Mouse (Mus musculus) kidney, embryonic 16.5 days (tissue): Measurements from ENCODE around the gene Pias4. TPM values are rescaled to one million over a fixed set of nuclear protein-coding genes. Genes with fewer than 3 reads are reported as not detected.
"Not testable (repeated sequence)": the region's sequence is repeated elsewhere in the genome, so short reads cannot be mapped to it uniquely, and the experiment has no call there.

Experiments used
- ATAC-seq: fragments of 200-750 bp; cut with Nextera tagmentation; 2 replicates; pipeline ENCODE4 v1.8.0; 2017; ENCODE audit warnings: moderate TSS enrichment; ENCODE audit not compliant: low FRiP score, low TSS enrichment
- H3K27ac ChIP-seq: fragments of 300-500 bp; sonication (generic); 2 replicates; pipeline ENCODE4 v1.5.1; 2014; ENCODE audit warnings: low read length
- H3K27me3 ChIP-seq: fragments of 300-500 bp; sonication (generic); 2 replicates; pipeline ENCODE4 v1.6.1; 2014; ENCODE audit warnings: low read length, control low read depth, mixed read lengths; ENCODE audit not compliant: insufficient read depth
- H3K36me3 ChIP-seq: fragments of 300-500 bp; sonication (generic); 2 replicates; pipeline ENCODE4 v1.6.1; 2014; ENCODE audit warnings: low read length, control low read depth, mixed read lengths; ENCODE audit not compliant: insufficient read depth
- H3K4me1 ChIP-seq: fragments of 300-500 bp; sonication (generic); 2 replicates; pipeline ENCODE4 v1.6.1; 2014; ENCODE audit warnings: low read length, control low read depth, mixed read lengths; ENCODE audit not compliant: insufficient read depth
- H3K4me2 ChIP-seq: fragments of 300-500 bp; sonication (generic); replicated peaks from 2 replicates; pipeline ENCODE4 v1.6.1; 2014; ENCODE audit warnings: low read depth, low read length
- H3K4me3 ChIP-seq: fragments of 300-500 bp; sonication (generic); 2 replicates; pipeline ENCODE4 v1.5.1; 2014; ENCODE audit warnings: mild to moderate bottlenecking, low read length
- H3K9ac ChIP-seq: fragments of 300-500 bp; sonication (generic); replicated peaks from 2 replicates; pipeline ENCODE4 v1.6.1; 2014; ENCODE audit warnings: low read length
- H3K9me3 ChIP-seq: fragments of 300-500 bp; sonication (generic); 2 replicates; pipeline ENCODE4 v1.6.1; 2016; ENCODE audit warnings: low read length, control low read depth
- WGBS: fragments of 180-500 bp; shearing (Covaris S2); extraction: QIAGEN DNeasy Blood & Tissue Kit; methylation state at CpG from one replicate; pipeline ENCODE4 v1.1.7; 2014; 5-methylcytosine and 5-hydroxymethylcytosine counted together
- polyA plus RNA-seq: library from polyadenylated mRNA; unstranded; fragments of >200 nt; fragmentation: Nextera tagmentation; extraction: Ambion mirVana; gene quantifications from 2 replicates; pipeline ENCODE4 v1.2.1, GENCODE M21; 2015

The Pias4 gene
- polyA plus RNA-seq: 51.0 and 56.2 TPM in 2 replicates

DNA sequence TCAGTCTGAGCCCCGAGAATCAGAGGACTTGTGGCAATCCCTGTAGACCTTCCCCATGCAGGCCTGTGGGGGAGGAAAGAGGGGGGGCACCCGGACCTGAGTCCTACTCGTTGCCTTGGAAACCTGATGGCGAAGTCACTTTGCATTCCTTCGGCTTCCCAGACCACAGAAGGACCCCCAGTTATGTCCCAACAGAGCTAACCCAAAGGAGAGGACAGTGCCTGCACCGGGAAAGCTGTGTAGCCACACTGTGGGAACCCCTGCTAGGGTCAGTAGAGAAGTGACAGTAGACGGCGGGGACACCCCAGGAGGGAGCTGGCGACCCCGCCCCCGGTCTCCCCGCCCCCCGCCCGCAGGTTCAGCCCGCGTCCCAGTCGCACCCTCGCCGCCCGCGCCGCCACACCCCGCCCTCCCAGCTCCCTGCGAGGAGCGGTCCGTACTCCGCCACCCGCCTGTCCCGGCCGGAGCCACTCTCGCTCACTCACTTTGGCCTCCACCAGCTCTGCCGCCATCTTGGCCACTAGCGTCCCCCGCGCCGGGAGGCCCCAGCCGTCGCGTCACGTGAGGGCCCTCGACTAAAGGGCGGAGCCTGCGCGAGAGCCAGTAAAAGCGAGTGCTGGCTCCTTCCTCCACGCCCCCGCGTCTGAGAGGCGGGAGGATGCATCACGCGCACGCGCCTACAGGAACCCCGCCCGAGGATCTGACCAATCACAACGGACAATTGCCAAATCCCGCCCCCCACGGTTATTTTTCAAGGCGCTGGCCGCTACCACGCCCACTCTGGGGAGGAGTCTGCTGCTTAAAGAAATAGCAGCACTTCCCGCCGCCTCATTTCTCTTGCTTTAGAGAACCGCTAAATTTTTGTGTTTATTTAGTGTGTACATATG, at the start of gene Pias4:
Gene Pias4, minus strand, starts transcription at position 724 of the 887 bp plus-strand sequence.
- Histone ChIP-seq H3K4me1 (peaks cover 28% of the 10 kb centered on the region), H3K9ac (peak within 1 kb of the TSS; percentile 80), H3K4me3 (peak within 1 kb of the TSS; percentile 88), H3K36me3 (peaks cover 12% of the 10 kb centered on the region), H3K4me2 (peak within 1 kb of the TSS; percentile 61), H3K9me3 (no peaks in the 10 kb centered on the region), H3K27ac (peak within 1 kb of the TSS; percentile 89), H3K27me3 (no peaks in the 10 kb centered on the region)
- under 1% methylated on average over 60 of the region's 64 CpGs for whole genome bisulfite sequencing
- ATAC-seq: peak; percentile 85

DNA sequence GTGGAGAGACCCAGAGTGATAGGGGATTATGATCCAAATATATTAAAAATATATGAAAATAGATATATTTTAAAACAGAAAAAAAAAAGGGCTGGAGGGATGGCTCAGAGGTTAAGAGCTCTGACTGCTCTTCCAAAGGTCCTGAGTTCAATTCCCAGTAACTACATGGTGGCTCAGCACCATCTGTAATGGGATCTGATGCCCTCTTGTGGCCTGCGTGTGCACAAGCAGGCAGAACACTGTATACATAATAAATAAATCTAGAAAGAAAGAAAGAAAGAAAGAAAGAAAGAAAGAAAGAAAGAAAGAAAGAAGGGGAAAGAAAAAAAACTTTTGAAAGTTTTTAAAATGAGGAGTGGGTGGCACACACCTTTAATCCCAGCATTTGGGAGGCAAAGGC, 49.5 kb upstream of the Pias4 start:
- 19% methylated on average over 1 of the region's 1 CpGs for WGBS

DNA sequence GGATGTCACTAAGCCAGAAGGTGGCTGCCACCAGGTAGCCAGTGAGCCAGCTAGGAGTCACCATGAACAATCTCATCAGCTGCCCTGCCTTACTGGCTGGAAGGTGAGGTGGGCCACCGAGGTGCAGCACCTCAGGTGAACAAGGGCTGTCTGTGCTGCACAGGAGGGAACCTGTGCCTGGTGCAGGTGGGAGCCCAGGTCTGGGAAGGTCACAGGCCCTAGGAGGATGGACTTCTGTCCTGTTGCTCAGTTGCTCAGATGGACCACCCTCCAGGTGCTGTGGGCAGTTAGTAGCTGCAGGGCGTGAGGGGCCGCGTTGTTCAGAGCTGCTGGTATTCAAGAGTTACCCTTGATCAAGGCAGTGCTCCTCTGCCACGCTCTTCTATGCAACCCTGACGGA, 49.1 kb upstream of the Pias4 start:
- Histone ChIP-seq H3K9ac (no peak overlapping the region), H3K27me3 (peaks cover 7% of the 10 kb centered on the region; the same call in 1 of the 2 replicates), H3K4me3 (no peak overlapping the region), H3K4me2 (no peak overlapping the region), H3K9me3 (0 out of 2 replicates have a peak, but pooled peaks cover 5% of the 10 kb centered on the region), H3K27ac (no peak overlapping the region), H3K4me1 (no peaks in the 10 kb centered on the region), H3K36me3 (no peaks in the 10 kb centered on the region)
- WGBS: 88% methylated on average over 6 of the region's 6 CpGs
- no peak for ATAC-seq

More for the DNA sequence above, 49.5 kb upstream of the Pias4 start:
- H3K4me3 ChIP-seq, H3K9me3 ChIP-seq, ATAC-seq, H3K4me2 ChIP-seq, H3K36me3 ChIP-seq, H3K4me1 ChIP-seq, H3K9ac ChIP-seq, H3K27me3 ChIP-seq, H3K27ac ChIP-seq: not testable (repeated sequence)

DNA sequence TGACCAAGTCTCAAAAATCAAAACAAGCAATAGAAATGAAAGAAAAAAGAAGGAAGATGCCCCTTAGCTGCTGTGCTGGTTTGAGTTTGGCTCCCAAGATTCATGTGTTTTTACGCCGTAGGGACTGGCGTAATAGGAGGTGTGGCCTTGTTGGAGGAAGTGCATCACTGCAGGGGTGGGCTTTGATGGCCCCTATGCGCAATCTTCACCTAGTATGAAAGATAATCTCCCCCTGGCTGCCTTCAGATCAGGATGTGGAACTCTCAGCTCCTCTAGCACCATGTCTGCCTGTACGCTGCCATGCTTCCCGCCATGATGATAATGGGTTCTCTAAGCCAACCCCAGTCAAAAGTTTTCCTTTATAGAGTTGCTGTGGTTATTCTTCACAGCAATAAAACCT, 48.5 kb upstream of the Pias4 start:
- no peaks in the 10 kb centered on the region for H3K4me1 ChIP-seq
- WGBS: 84% methylated on average over 6 of the region's 6 CpGs
- H3K4me2 ChIP-seq: no peak overlapping the region
- H3K9ac ChIP-seq: no peak overlapping the region
- H3K27me3 ChIP-seq: peaks cover 7% of the 10 kb centered on the region; the same call in 1 of the 2 replicates
- H3K27ac ChIP-seq: no peak overlapping the region
- H3K4me3 ChIP-seq: no peak overlapping the region
- ATAC-seq: no peak
- no peaks in the 10 kb centered on the region for H3K36me3 ChIP-seq
- H3K9me3 ChIP-seq: 0 out of 2 replicates have a peak, but pooled peaks cover 5% of the 10 kb centered on the region

DNA sequence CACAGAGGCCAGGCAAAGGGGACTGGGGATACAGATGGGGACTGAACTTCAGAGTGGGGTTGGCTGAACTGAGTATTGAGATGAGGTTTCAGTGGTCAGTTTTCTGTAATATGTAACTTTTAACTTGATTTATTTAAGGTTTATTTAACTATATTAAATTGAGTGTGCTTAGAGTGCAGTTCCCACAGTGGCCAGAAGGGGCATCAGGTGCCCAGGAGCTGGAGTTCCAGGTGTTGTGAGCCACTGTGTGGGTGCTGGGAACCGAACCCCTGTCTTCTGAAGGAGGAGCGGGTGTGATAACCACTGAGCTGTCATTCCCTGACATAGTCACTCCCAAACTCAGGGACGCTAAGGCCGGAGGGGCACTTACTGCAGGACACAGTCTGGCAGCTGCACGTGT, 42.4 kb upstream of the Pias4 start:
- ATAC-seq: no peak
- Histone ChIP-seq H3K36me3 (no peaks in the 10 kb centered on the region), H3K4me2 (no peak overlapping the region), H3K27me3 (no peaks in the 10 kb centered on the region; the same call in 1 of the 2 replicates), H3K9ac (no peak overlapping the region), H3K4me1 (no peaks in the 10 kb centered on the region), H3K4me3 (no peak overlapping the region), H3K27ac (no peak overlapping the region), H3K9me3 (peaks cover 10% of the 10 kb centered on the region)
- 93% methylated on average over 5 of the region's 5 CpGs for WGBS

DNA sequence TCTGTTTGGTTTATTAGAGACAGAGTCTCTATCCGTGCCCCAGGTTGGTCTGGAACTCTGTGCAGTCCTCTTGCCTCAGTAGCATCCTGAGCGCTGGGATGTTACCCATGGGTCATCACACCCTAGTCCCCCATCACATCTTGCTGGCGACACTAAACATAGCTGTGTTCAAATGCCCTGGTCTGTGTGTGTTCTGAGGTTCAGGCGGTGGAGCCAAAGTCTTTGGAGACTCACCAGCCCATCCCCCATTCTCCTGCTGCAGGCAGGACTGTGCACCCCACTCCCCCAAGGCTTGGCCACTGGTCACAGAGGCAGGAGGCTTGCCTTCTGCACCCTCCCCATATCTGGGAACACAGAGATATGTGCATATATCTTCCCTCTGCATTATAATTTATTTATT, 36.4 kb upstream of the Pias4 start:
- ATAC-seq: no peak
- no peaks in the 10 kb centered on the region for H3K4me1 ChIP-seq
- no peaks in the 10 kb centered on the region for H3K9me3 ChIP-seq
- no peak overlapping the region for H3K4me3 ChIP-seq
- no peaks in the 10 kb centered on the region for H3K36me3 ChIP-seq
- WGBS: 77% methylated on average over 4 of the region's 4 CpGs
- H3K27me3 ChIP-seq: peaks cover 5% of the 10 kb centered on the region; the same call in 1 of the 2 replicates
- no peak overlapping the region for H3K4me2 ChIP-seq
- H3K9ac ChIP-seq: no peak overlapping the region
- H3K27ac ChIP-seq: no peak overlapping the region

DNA sequence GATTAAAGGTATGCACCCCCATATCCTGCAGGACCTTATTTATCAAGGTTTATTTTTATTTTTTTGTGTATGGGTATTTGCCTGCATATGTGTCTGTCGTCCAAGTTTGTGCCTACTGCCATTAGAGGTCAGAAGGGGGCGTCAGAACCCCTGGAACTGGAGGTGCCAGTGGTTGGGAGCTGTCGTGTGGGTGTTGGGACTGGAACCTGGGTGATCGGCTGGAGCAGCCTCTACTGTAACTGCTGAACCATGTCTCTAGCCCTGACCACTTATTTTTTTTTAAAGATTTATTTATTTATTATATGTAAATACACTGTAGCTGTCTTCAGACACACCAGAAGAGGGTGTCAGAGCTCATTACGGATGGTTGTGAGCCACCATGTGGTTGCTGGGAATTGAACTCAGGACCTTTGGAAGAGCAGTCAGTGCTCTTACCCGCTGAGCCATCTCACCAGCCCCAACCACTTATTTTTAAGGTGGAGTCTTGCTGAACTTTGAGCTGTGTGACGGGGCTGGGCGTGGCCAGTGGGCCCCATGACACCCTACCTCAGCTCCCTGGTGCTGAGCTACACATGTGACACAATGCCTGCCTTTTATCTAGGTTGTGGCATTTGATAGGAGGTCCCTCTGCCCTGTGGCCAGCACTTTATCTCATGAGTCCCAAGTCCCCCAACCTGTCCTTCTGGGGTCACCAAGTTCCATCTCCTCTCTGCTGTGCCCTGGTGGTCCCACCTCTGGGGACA, 35.4 kb upstream of the Pias4 start:
- Histone ChIP-seq H3K4me1 (no peaks in the 10 kb centered on the region), H3K9ac (no peak overlapping the region), H3K27me3 (peaks cover 5% of the 10 kb centered on the region; the same call in 1 of the 2 replicates), H3K4me2 (no peak overlapping the region), H3K36me3 (no peaks in the 10 kb centered on the region), H3K27ac (no peak overlapping the region), H3K9me3 (no peaks in the 10 kb centered on the region), H3K4me3 (no peak overlapping the region)
- ATAC-seq: no peak
- WGBS: 68% methylated on average over 8 of the region's 8 CpGs

DNA sequence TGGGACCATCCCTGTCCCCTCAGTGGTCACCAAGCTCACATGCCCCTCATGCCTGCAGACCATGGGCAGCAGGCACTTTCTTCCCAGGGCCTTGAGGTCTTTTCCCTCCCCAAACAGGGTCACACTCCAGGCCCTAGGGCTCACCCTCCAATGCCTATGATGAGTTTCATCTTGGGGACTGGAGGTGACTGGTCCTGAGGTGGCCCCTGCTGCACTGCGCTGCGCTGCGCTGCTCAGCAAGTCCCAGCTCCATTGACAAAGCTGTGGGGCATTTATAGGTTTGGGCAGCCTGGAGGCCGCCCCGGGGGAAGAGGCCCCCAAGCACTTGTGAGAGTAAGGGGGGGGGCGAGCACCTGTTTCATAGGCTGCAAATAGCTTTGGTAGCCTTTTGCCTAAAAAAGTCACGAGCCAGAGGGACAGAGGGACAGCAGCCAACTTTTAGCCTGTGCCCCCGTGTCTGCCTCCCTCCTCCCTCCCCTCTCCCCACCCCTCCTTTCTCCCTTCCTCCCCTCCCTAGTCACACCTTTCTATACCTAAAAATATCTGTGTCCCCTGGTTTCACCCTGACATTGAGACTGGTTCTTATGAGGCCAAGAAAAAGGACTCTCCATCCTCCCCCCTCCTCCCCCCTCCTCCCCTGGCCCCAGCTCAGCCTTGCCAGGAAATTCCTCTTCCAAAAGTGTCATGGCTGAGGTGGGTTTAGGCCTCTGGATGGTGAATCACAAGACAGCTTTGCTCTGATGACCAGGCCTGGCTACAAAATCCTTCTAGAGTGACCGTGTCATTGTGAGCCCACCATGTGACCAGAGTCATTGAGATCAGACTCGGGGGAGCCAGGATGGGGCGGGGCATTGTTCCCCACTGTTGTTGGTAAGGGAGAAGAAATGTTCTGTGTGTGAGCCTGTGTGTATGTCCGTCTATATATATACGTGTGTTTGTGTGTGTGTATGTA, 34.4 kb upstream of the Pias4 start, which contains the start of gene Nmrk2:
Gene Nmrk2, minus strand, starts transcription at position 245 of the 952 bp plus-strand sequence.
- Histone ChIP-seq H3K4me1 (no peaks in the 10 kb centered on the region), H3K36me3 (no peaks in the 10 kb centered on the region), H3K9me3 (no peaks in the 10 kb centered on the region), H3K9ac (no peak within 1 kb of the TSS), H3K27ac (no peak within 1 kb of the TSS), H3K27me3 (peaks cover 10% of the 10 kb centered on the region), H3K4me2 (no peak within 1 kb of the TSS), H3K4me3 (no peak within 1 kb of the TSS)
- WGBS: 57% methylated on average over 13 of the region's 13 CpGs
- no peak for ATAC-seq

DNA sequence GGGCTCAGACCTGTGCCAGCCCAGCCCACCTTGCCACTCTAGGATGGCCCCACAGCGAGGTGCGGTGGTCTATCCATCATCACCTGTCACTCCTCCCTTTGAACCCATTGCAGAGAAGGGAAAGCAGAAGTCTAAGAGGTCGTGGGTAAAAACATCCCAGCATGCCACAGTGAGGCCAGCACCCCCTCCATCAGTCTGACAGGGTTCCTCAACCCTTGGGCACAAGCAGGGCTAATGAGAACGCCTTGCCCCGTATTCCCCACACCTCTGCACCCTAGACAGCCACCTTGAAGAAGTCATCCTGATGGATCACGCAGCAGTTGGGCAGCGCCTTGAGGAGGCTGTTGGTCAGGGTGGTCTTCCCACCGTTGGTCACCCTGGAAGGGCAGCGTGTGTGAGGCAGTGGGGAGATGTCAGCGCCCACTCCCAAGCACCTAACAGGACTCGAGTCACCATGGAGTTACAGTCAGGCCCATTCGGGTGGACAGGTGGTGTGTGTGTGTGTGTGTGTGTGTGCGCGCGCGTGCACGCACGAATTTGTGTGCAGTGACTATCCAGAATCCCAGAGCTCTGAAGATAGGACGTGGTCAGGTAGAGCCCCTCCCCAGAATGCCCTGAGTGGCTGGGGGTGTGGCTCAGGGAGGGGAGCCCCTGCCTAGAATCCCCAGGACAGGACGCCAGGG, 33.0 kb upstream of the Pias4 start:
- WGBS: 78% methylated on average over 20 of the region's 20 CpGs
- Histone ChIP-seq H3K4me2 (no peak overlapping the region), H3K36me3 (no peaks in the 10 kb centered on the region), H3K27ac (no peak overlapping the region), H3K4me1 (no peaks in the 10 kb centered on the region), H3K9ac (no peak overlapping the region), H3K9me3 (no peaks in the 10 kb centered on the region), H3K27me3 (peaks cover 19% of the 10 kb centered on the region), H3K4me3 (no peak overlapping the region)
- no peak for ATAC-seq
